Mouse (Mus musculus): ENCODE measurements around the gene Ttc36.

- TF ChIP-seq POLR2A (IDR thresholded peaks at IDR 0.05; ENCODE audit: borderline replicate concordance, control insufficient read depth, low read depth, low read length) (no peak), CTCF (IDR thresholded peaks at IDR 0.05; ENCODE audit: control insufficient read depth, insufficient read depth, low read length) (no peak)
Observed at GRCm38 (mm10) chr9:44798298-44798697, 4.6 kb downstream of the Ttc36 start.
